Mouse (Mus musculus) heart, adult 2 months (tissue): ENCODE measurements at regions not wholly inside any gene's neighbourhood (a gene's known extent, or its start where the extent isn't known, plus 50 kb on each side); places are given as distances from the start of the nearest gene placed in this dataset.

ENCODE experiments used
- CTCF ChIP-seq: fragments of 200-600 bp; IDR thresholded peaks from 2 replicates; pipeline ENCODE4 v1.8.1; 2022; ENCODE audit warnings: antibody characterized with exemption, mild to moderate bottlenecking, moderate library complexity
- EP300 ChIP-seq: fragments of 200-500 bp; IDR thresholded peaks from 2 replicates; pipeline ENCODE4 v1.6.1; 2011; ENCODE audit warnings: low read depth, low read length, control low read depth; ENCODE audit not compliant: insufficient read depth
- POLR2A ChIP-seq: fragments of 200-500 bp; IDR thresholded peaks from 2 replicates; pipeline ENCODE4 v1.6.1; 2011; ENCODE audit warnings: mild to moderate bottlenecking, low read depth, low read length, control low read depth; ENCODE audit not compliant: insufficient read depth

- no peak for TF ChIP-seq CTCF
- TF ChIP-seq EP300, result no peak
- TF ChIP-seq POLR2A, result no peak
Observed at GRCm38 (mm10) chr17:79540511-79540910, 71.2 kb upstream of the Rmdn2 start.
